11 mouse cellular contexts compared by ENCODE assay signal in the genomic region with DNA sequence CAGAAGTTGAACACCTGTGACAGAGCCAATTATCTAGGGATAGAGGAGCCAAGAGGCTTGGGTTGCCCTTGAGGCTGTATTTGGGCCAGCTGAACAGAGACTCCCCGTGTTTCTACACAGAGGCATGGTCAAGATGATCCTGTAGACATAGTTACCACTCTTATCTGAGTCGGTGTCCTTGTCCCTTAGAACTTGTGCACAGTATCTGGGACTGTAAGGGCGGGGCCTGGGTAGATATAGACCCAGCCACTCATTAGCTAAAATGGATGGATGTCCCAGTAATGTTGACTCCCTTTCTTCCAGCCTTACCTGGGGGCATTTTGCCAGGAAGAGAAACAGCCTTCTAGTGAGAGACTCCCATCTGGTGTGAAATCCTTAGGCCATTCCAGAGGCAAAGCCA.
"Had no signal": no experiment of that assay in that cellular context is flagged by ENCODE, and none has a peak within 500 bp of the region (broad histone marks: within the 10 kb centered on the region; RNA-seq: fewer than 3 reads in every experiment).

No protein-coding gene starts in this region.

- H3K4me2 ChIP-seq: kidney, embryonic 15.5 days; limb, embryonic 13.5 days; midbrain, embryonic 12.5 days; neural tube, embryonic 12.5 days; stomach, embryonic 15.5 days had no signal

- H3K27ac ChIP-seq: kidney, embryonic 15.5 days; limb, embryonic 13.5 days; midbrain, embryonic 12.5 days; neural tube, embryonic 12.5 days; stomach, embryonic 15.5 days had no signal

- H3K9ac ChIP-seq: kidney, embryonic 15.5 days; limb, embryonic 13.5 days; midbrain, embryonic 12.5 days; neural tube, embryonic 12.5 days; stomach, embryonic 15.5 days had no signal

- H3K4me3 ChIP-seq: kidney, embryonic 15.5 days; limb, embryonic 13.5 days; midbrain, embryonic 12.5 days; neural tube, embryonic 12.5 days; stomach, embryonic 15.5 days had no signal

- DNase-seq: kidney, adult 18-20 months; kidney, postnatal 14 days; left cerebral cortex, postnatal 4 days; lung, adult 18-20 months; right cerebral cortex, postnatal 4 days; spleen, adult 18-20 months had no signal

- H3K36me3 ChIP-seq: kidney, embryonic 15.5 days; limb, embryonic 13.5 days; midbrain, embryonic 12.5 days; neural tube, embryonic 12.5 days; stomach, embryonic 15.5 days had no signal

- H3K27me3 ChIP-seq: stomach, embryonic 15.5 days had no signal

- H3K9me3 ChIP-seq: kidney, embryonic 15.5 days; limb, embryonic 13.5 days; midbrain, embryonic 12.5 days; neural tube, embryonic 12.5 days; stomach, embryonic 15.5 days had no signal
